Mouse (Mus musculus): ENCODE results near the gene Bspry. TPM values are rescaled to one million over a fixed set of nuclear protein-coding genes. Genes with fewer than 3 reads are reported as not detected.
A peak's percentile ranks its signal among the peaks of the same experiment; 100 is the strongest.

Bspry gene
- 0.09 TPM in 1 of 2 replicates, not detected in the other for total RNA-seq (2014; rRNA removed)
- 0.19 and 0.26 TPM in 2 replicates for polyA plus RNA-seq (2012; rRNA removed)

- no peaks in the 10 kb centered on the region for H3K27me3 ChIP-seq (ENCODE audit: control insufficient read depth, insufficient read depth, low read length)
- no peak within 1 kb of the TSS for H3K9ac ChIP-seq (ENCODE audit: low read depth, low read length)
- H3K36me3 ChIP-seq (ENCODE audit: control insufficient read depth, insufficient read depth, low read length) = no peaks in the 10 kb centered on the region
- WGBS = 5% methylated on average over 71 of the region's 71 CpGs
- H3K4me1 ChIP-seq (ENCODE audit: control insufficient read depth, insufficient read depth, low read length) = peaks cover 2% of the 10 kb centered on the region; the same call in 1 of the 2 replicates
- no peak within 1 kb of the TSS for H3K27ac ChIP-seq (replicated peaks; ENCODE audit: insufficient read depth, low read depth, low read length)
- no peak for DNase-seq (ENCODE audit: extremely low read depth, low read depth, low spot score)
- no peaks in the 10 kb centered on the region for H3K79me2 ChIP-seq (ENCODE audit: control insufficient read depth, insufficient read depth, low read length)
- TF ChIP-seq CTCF (IDR thresholded peaks at IDR 0.05; ENCODE audit: low read depth, low read length) (no peak), POLR2A (IDR thresholded peaks at IDR 0.05; ENCODE audit: extremely low read depth, insufficient read depth, low read length) (no peak)
- H3K4me3 ChIP-seq (ENCODE audit: insufficient read depth, low read depth, low read length) = peak within 1 kb of the TSS; percentile 34
Observed at GRCm38 (mm10) chr4:62479937-62480708, at the start of gene Bspry. TSS of gene Bspry (plus strand) at chr4:62480053.

DNA sequence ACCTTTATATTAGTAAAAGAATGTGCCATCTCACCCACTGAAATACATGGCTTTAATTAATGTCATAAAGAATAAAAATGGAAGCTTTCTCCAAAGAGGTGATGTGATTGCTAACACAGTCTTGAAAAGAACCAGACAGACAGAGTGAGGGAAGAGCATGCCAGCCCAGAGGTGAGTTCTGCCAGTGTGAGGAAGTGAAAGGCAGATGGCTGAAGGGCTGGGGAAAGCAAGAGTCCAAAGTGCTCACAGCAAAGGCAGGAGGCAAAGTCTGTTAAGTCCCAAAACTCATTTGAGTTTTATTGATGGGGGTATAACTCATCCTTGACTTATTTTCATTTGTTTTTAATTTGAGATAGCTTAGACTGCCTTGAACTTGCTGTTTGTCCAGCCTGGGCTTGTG, 49.2 kb upstream of the Bspry start:
- no peak for TF ChIP-seq CTCF (IDR thresholded peaks at IDR 0.05; ENCODE audit: low read depth, low read length)
- TF ChIP-seq POLR2A (IDR thresholded peaks at IDR 0.05; ENCODE audit: extremely low read depth, insufficient read depth, low read length) = no peak
- no peak for DNase-seq (ENCODE audit: extremely low read depth, low read depth, low spot score)
- H3K4me3 ChIP-seq (ENCODE audit: insufficient read depth, low read depth, low read length) = no peak overlapping the region
- H3K36me3 ChIP-seq (ENCODE audit: control insufficient read depth, insufficient read depth, low read length) = 0 out of 2 replicates have a peak, but pooled peaks cover under 1% of the 10 kb centered on the region
- H3K27ac ChIP-seq (replicated peaks; ENCODE audit: insufficient read depth, low read depth, low read length) = no peak overlapping the region
- no peak overlapping the region for H3K9ac ChIP-seq (ENCODE audit: low read depth, low read length)
- no peaks in the 10 kb centered on the region for H3K4me1 ChIP-seq (ENCODE audit: control insufficient read depth, insufficient read depth, low read length)
- H3K27me3 ChIP-seq (ENCODE audit: control insufficient read depth, insufficient read depth, low read length) = no peaks in the 10 kb centered on the region
- H3K79me2 ChIP-seq (ENCODE audit: control insufficient read depth, insufficient read depth, low read length) = no peaks in the 10 kb centered on the region

DNA sequence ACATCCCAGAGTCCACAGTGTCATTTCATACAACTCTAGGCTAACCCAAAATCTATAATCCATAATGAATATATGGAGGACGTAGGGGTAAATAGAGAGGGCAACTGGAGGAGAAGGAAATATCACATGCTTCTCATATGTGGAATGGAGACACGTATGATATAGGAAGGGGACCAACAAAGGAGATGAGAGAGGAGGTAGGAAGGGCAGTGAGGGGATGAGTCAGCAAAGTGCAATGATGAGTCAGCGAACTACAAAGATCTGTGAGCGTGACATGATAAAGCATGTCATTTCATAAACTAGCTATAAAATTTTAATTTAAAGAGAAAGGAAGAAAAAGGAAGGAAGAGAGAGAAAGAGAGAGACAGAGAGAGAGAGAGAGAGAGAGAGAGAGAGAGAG, 48.3 kb upstream of the Bspry start:
- TF ChIP-seq POLR2A (IDR thresholded peaks at IDR 0.05; ENCODE audit: extremely low read depth, insufficient read depth, low read length) = no peak
- TF ChIP-seq CTCF (IDR thresholded peaks at IDR 0.05; ENCODE audit: low read depth, low read length) = no peak
- 79% methylated on average over 4 of the region's 4 CpGs for WGBS
- no peaks in the 10 kb centered on the region for H3K79me2 ChIP-seq (ENCODE audit: control insufficient read depth, insufficient read depth, low read length)
- H3K36me3 ChIP-seq (ENCODE audit: control insufficient read depth, insufficient read depth, low read length) = no peaks in the 10 kb centered on the region
- H3K27me3 ChIP-seq (ENCODE audit: control insufficient read depth, insufficient read depth, low read length) = no peaks in the 10 kb centered on the region
- H3K27ac ChIP-seq (replicated peaks; ENCODE audit: insufficient read depth, low read depth, low read length) = no peak overlapping the region
- no peaks in the 10 kb centered on the region for H3K4me1 ChIP-seq (ENCODE audit: control insufficient read depth, insufficient read depth, low read length)
- no peak overlapping the region for H3K9ac ChIP-seq (ENCODE audit: low read depth, low read length)
- H3K4me3 ChIP-seq (ENCODE audit: insufficient read depth, low read depth, low read length) = no peak overlapping the region
- no peak for DNase-seq (ENCODE audit: extremely low read depth, low read depth, low spot score)

GRCm38 (mm10) chr4:62433939-62434870, 45.6 kb upstream of the Bspry start:
- DNase-seq (ENCODE audit: extremely low read depth, low read depth, low spot score) = peak; percentile 8
- 68% methylated on average over 7 of the region's 7 CpGs for WGBS

DNA sequence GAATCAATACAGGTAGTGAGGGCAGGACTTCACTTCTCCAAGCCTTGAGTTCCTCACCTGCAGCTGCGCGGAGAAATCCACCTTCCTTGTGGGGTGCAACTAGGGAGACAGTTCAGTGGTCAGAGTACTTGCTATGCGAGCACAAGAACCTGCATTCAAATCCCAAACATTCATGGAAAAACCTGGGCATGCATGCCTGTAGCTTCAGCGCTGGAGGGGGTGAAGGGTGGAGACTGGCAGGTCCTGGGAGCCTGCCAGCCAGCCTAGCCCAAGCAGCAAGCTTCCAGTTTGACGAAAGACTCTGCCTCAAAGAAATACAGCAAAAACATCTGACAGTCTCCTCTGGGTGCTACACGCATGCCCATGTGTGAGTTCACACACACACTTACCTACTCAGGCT, 44.8 kb upstream of the Bspry start, which contains the start of gene Rnf183:
Gene Rnf183, minus strand, starts transcription at position 172 of the 400 bp plus-strand sequence.
- TF ChIP-seq CTCF (IDR thresholded peaks at IDR 0.05; ENCODE audit: low read depth, low read length) (no peak), POLR2A (IDR thresholded peaks at IDR 0.05; ENCODE audit: extremely low read depth, insufficient read depth, low read length) (no peak)
- no peaks in the 10 kb centered on the region for H3K27me3 ChIP-seq (ENCODE audit: control insufficient read depth, insufficient read depth, low read length)
- no peak for DNase-seq (ENCODE audit: extremely low read depth, low read depth, low spot score)
- no peak within 1 kb of the TSS for H3K9ac ChIP-seq (ENCODE audit: low read depth, low read length)
- H3K27ac ChIP-seq (replicated peaks; ENCODE audit: insufficient read depth, low read depth, low read length) = no peak within 1 kb of the TSS
- H3K79me2 ChIP-seq (ENCODE audit: control insufficient read depth, insufficient read depth, low read length) = no peaks in the 10 kb centered on the region
- WGBS = 91% methylated on average over 6 of the region's 6 CpGs
- no peaks in the 10 kb centered on the region for H3K36me3 ChIP-seq (ENCODE audit: control insufficient read depth, insufficient read depth, low read length)
- no peak within 1 kb of the TSS for H3K4me3 ChIP-seq (ENCODE audit: insufficient read depth, low read depth, low read length)
- no peaks in the 10 kb centered on the region for H3K4me1 ChIP-seq (ENCODE audit: control insufficient read depth, insufficient read depth, low read length)

More at GRCm38 (mm10) chr4:62433939-62434870, 45.6 kb upstream of the Bspry start:
- Histone ChIP-seq H3K27me3 (ENCODE audit: control insufficient read depth, insufficient read depth, low read length) (no peaks in the 10 kb centered on the region), H3K9ac (ENCODE audit: low read depth, low read length) (no peak overlapping the region), H3K27ac (replicated peaks; ENCODE audit: insufficient read depth, low read depth, low read length) (no peak overlapping the region), H3K4me3 (ENCODE audit: insufficient read depth, low read depth, low read length) (no peak overlapping the region), H3K4me1 (ENCODE audit: control insufficient read depth, insufficient read depth, low read length) (no peaks in the 10 kb centered on the region), H3K79me2 (ENCODE audit: control insufficient read depth, insufficient read depth, low read length) (no peaks in the 10 kb centered on the region), H3K36me3 (ENCODE audit: control insufficient read depth, insufficient read depth, low read length) (no peaks in the 10 kb centered on the region)
- no peak for TF ChIP-seq POLR2A (IDR thresholded peaks at IDR 0.05; ENCODE audit: extremely low read depth, insufficient read depth, low read length)

Data from liver, adult 2 months (tissue).